Mouse (Mus musculus): ENCODE measurements around the gene Nedd9. TPM values are rescaled to one million over a fixed set of nuclear protein-coding genes. Genes with fewer than 3 reads are reported as not detected.

Nedd9 gene
- total and polyA plus RNA-seq, 2 experiments, result 2.5 to 3.3 TPM

GRCm38 (mm10) chr13:41355552-41355951 is 131.6 kb downstream of the Nedd9 start:
- Histone ChIP-seq H3K79me2 (ENCODE audit: control insufficient read depth, insufficient read depth, low read length) (peaks cover 8% of the 10 kb centered on the region; the same call in 1 of the 2 replicates), H3K27me3 (ENCODE audit: control insufficient read depth, insufficient read depth, low read length) (no peaks in the 10 kb centered on the region), H3K4me1 (ENCODE audit: control insufficient read depth, insufficient read depth, low read length) (peaks cover 5% of the 10 kb centered on the region), H3K36me3 (ENCODE audit: control insufficient read depth, insufficient read depth, low read length) (no peaks in the 10 kb centered on the region), H3K4me3 (ENCODE audit: insufficient read depth, low read depth, low read length) (no peak overlapping the region), H3K9ac (ENCODE audit: low read depth, low read length) (no peak overlapping the region), H3K27ac (replicated peaks; ENCODE audit: insufficient read depth, low read depth, low read length) (no peak overlapping the region)
- no peak for DNase-seq (ENCODE audit: extremely low read depth, low read depth, low spot score)
- TF ChIP-seq CTCF (IDR thresholded peaks at IDR 0.05; ENCODE audit: low read depth, low read length), result no peak
- TF ChIP-seq POLR2A (IDR thresholded peaks at IDR 0.05; ENCODE audit: extremely low read depth, insufficient read depth, low read length), result no peak
- WGBS, result 14% methylated on average over 2 of the region's 2 CpGs

- no peaks in the 10 kb centered on the region for H3K27me3 ChIP-seq (ENCODE audit: control insufficient read depth, insufficient read depth, low read length)
- H3K79me2 ChIP-seq (ENCODE audit: control insufficient read depth, insufficient read depth, low read length), result peaks cover 12% of the 10 kb centered on the region; the same call in 1 of the 2 replicates
- peaks cover 5% of the 10 kb centered on the region for H3K4me1 ChIP-seq (ENCODE audit: control insufficient read depth, insufficient read depth, low read length)
- TF ChIP-seq POLR2A (IDR thresholded peaks at IDR 0.05; ENCODE audit: extremely low read depth, insufficient read depth, low read length), result no peak
- TF ChIP-seq CTCF (IDR thresholded peaks at IDR 0.05; ENCODE audit: low read depth, low read length), result no peak
- no peak for DNase-seq (ENCODE audit: extremely low read depth, low read depth, low spot score)
- no peak overlapping the region for H3K4me3 ChIP-seq (ENCODE audit: insufficient read depth, low read depth, low read length)
- H3K36me3 ChIP-seq (ENCODE audit: control insufficient read depth, insufficient read depth, low read length), result no peaks in the 10 kb centered on the region
- H3K27ac ChIP-seq (replicated peaks; ENCODE audit: insufficient read depth, low read depth, low read length), result no peak overlapping the region
- WGBS, result 91% methylated on average over 6 of the region's 6 CpGs
- H3K9ac ChIP-seq (ENCODE audit: low read depth, low read length), result no peak overlapping the region
These were observed 132.6 kb downstream of the Nedd9 start for GRCm38 (mm10) chr13:41354591-41354990.

- Histone ChIP-seq H3K4me1 (ENCODE audit: control insufficient read depth, insufficient read depth, low read length) (peaks cover 5% of the 10 kb centered on the region), H3K4me3 (ENCODE audit: insufficient read depth, low read depth, low read length) (no peak overlapping the region), H3K27me3 (ENCODE audit: control insufficient read depth, insufficient read depth, low read length) (no peaks in the 10 kb centered on the region), H3K79me2 (ENCODE audit: control insufficient read depth, insufficient read depth, low read length) (peaks cover 12% of the 10 kb centered on the region; the same call in 1 of the 2 replicates), H3K27ac (replicated peaks; ENCODE audit: insufficient read depth, low read depth, low read length) (no peak overlapping the region), H3K9ac (ENCODE audit: low read depth, low read length) (no peak overlapping the region), H3K36me3 (ENCODE audit: control insufficient read depth, insufficient read depth, low read length) (no peaks in the 10 kb centered on the region)
- TF ChIP-seq CTCF (IDR thresholded peaks at IDR 0.05; ENCODE audit: low read depth, low read length) (no peak), POLR2A (IDR thresholded peaks at IDR 0.05; ENCODE audit: extremely low read depth, insufficient read depth, low read length) (no peak)
- DNase-seq (ENCODE audit: extremely low read depth, low read depth, low spot score), result no peak
- 60% methylated on average over 3 of the region's 3 CpGs for WGBS
These were observed 133.5 kb downstream of the Nedd9 start for GRCm38 (mm10) chr13:41353676-41354075.

- DNase-seq (ENCODE audit: extremely low read depth, low read depth, low spot score), result no peak
- no peak for TF ChIP-seq POLR2A (IDR thresholded peaks at IDR 0.05; ENCODE audit: extremely low read depth, insufficient read depth, low read length)
- no peak for TF ChIP-seq CTCF (IDR thresholded peaks at IDR 0.05; ENCODE audit: low read depth, low read length)
- peaks cover 4% of the 10 kb centered on the region for H3K4me1 ChIP-seq (ENCODE audit: control insufficient read depth, insufficient read depth, low read length)
- no peak overlapping the region for H3K4me3 ChIP-seq (ENCODE audit: insufficient read depth, low read depth, low read length)
- WGBS, result 58% methylated on average over 5 of the region's 5 CpGs
- H3K79me2 ChIP-seq (ENCODE audit: control insufficient read depth, insufficient read depth, low read length), result peaks cover 12% of the 10 kb centered on the region; the same call in 1 of the 2 replicates
- H3K27ac ChIP-seq (replicated peaks; ENCODE audit: insufficient read depth, low read depth, low read length), result no peak overlapping the region
- H3K27me3 ChIP-seq (ENCODE audit: control insufficient read depth, insufficient read depth, low read length), result no peaks in the 10 kb centered on the region
- H3K36me3 ChIP-seq (ENCODE audit: control insufficient read depth, insufficient read depth, low read length), result no peaks in the 10 kb centered on the region
- no peak overlapping the region for H3K9ac ChIP-seq (ENCODE audit: low read depth, low read length)
These were observed 134.8 kb downstream of the Nedd9 start for GRCm38 (mm10) chr13:41352352-41352751.

GRCm38 (mm10) chr13:41350589-41350988 is 136.6 kb downstream of the Nedd9 start:
- TF ChIP-seq POLR2A (IDR thresholded peaks at IDR 0.05; ENCODE audit: extremely low read depth, insufficient read depth, low read length) (no peak), CTCF (IDR thresholded peaks at IDR 0.05; ENCODE audit: low read depth, low read length) (no peak)
- H3K79me2 ChIP-seq (ENCODE audit: control insufficient read depth, insufficient read depth, low read length), result peaks cover 12% of the 10 kb centered on the region; the same call in 1 of the 2 replicates
- H3K27me3 ChIP-seq (ENCODE audit: control insufficient read depth, insufficient read depth, low read length), result no peaks in the 10 kb centered on the region
- DNase-seq (ENCODE audit: extremely low read depth, low read depth, low spot score), result no peak
- 93% methylated on average over 3 of the region's 3 CpGs for WGBS
- H3K27ac ChIP-seq (replicated peaks; ENCODE audit: insufficient read depth, low read depth, low read length), result no peak overlapping the region
- no peak overlapping the region for H3K4me3 ChIP-seq (ENCODE audit: insufficient read depth, low read depth, low read length)
- H3K9ac ChIP-seq (ENCODE audit: low read depth, low read length), result no peak overlapping the region
- peaks cover 4% of the 10 kb centered on the region for H3K4me1 ChIP-seq (ENCODE audit: control insufficient read depth, insufficient read depth, low read length)
- no peaks in the 10 kb centered on the region for H3K36me3 ChIP-seq (ENCODE audit: control insufficient read depth, insufficient read depth, low read length)

- Histone ChIP-seq H3K79me2 (ENCODE audit: control insufficient read depth, insufficient read depth, low read length) (peaks cover 11% of the 10 kb centered on the region; the same call in 1 of the 2 replicates), H3K4me3 (ENCODE audit: insufficient read depth, low read depth, low read length) (no peak overlapping the region), H3K4me1 (ENCODE audit: control insufficient read depth, insufficient read depth, low read length) (peaks cover 11% of the 10 kb centered on the region), H3K27ac (replicated peaks; ENCODE audit: insufficient read depth, low read depth, low read length) (no peak overlapping the region), H3K36me3 (ENCODE audit: control insufficient read depth, insufficient read depth, low read length) (no peaks in the 10 kb centered on the region), H3K27me3 (ENCODE audit: control insufficient read depth, insufficient read depth, low read length) (no peaks in the 10 kb centered on the region), H3K9ac (ENCODE audit: low read depth, low read length) (no peak overlapping the region)
- TF ChIP-seq CTCF (IDR thresholded peaks at IDR 0.05; ENCODE audit: low read depth, low read length) (no peak), POLR2A (IDR thresholded peaks at IDR 0.05; ENCODE audit: extremely low read depth, insufficient read depth, low read length) (no peak)
- no peak for DNase-seq (ENCODE audit: extremely low read depth, low read depth, low spot score)
- WGBS, result 78% methylated on average over 4 of the region's 4 CpGs
These were observed 137.4 kb downstream of the Nedd9 start for GRCm38 (mm10) chr13:41349770-41350169.
